Mouse (Mus musculus) E14TG2a.4 (cell line): Measurements from ENCODE around the gene Ccdc141.

Experiments used
- CTCF ChIP-seq: conservative IDR thresholded peaks from 2 replicates; pipeline ENCODE4 v1.5.1; 2014; ENCODE audit warnings: low read length
- NANOG ChIP-seq: IDR thresholded peaks from 2 replicates; pipeline ENCODE4 v1.6.1; 2014; ENCODE audit warnings: borderline replicate concordance, low read length, mixed read lengths

GRCm38 (mm10) chr2:77111095-77111494, 59.3 kb downstream of the Ccdc141 start:
- no peak for TF ChIP-seq CTCF
- no peak for TF ChIP-seq NANOG
